Mouse (Mus musculus): Measurements from ENCODE around the gene Rrp36. TPM values are rescaled to one million over a fixed set of nuclear protein-coding genes. Genes with fewer than 3 reads are reported as not detected.

Gene Rrp36
- polyA plus RNA-seq, 1 experiment from 2014 or later, result 52.3 TPM

- H3K4me3 ChIP-seq, result peak overlapping the region; percentile 72
- peak overlapping the region; percentile 85 for H3K4me2 ChIP-seq
- peaks cover 56% of the 10 kb centered on the region for H3K4me1 ChIP-seq (replicated peaks)
- H3K9me3 ChIP-seq, result no peaks in the 10 kb centered on the region
- WGBS, result 72% methylated on average over 20 of the region's 20 CpGs
- H3K36me3 ChIP-seq, result peaks cover 49% of the 10 kb centered on the region
- peak overlapping the region; percentile 97; the same call in 1 of the 2 replicates for H3K27ac ChIP-seq
- ATAC-seq (ENCODE audit: low FRiP score), result no peak
- peak overlapping the region; percentile 95 for H3K9ac ChIP-seq
- H3K27me3 ChIP-seq, result no peaks in the 10 kb centered on the region
Measured at GRCm38 (mm10) chr17:46651755-46652547, 22.2 kb downstream of the Rrp36 start.

GRCm38 (mm10) chr17:46651292-46651691 is 22.9 kb downstream of the Rrp36 start:
- Histone ChIP-seq H3K4me2 (peak overlapping the region; percentile 85), H3K36me3 (peaks cover 42% of the 10 kb centered on the region), H3K27me3 (no peaks in the 10 kb centered on the region), H3K9ac (peak overlapping the region; percentile 95), H3K4me1 (replicated peaks) (peaks cover 62% of the 10 kb centered on the region), H3K27ac (peak overlapping the region; percentile 97), H3K9me3 (no peaks in the 10 kb centered on the region), H3K4me3 (peak overlapping the region; percentile 72)
- WGBS, result 75% methylated on average over 17 of the region's 17 CpGs
- no peak for ATAC-seq (ENCODE audit: low FRiP score)

DNA sequence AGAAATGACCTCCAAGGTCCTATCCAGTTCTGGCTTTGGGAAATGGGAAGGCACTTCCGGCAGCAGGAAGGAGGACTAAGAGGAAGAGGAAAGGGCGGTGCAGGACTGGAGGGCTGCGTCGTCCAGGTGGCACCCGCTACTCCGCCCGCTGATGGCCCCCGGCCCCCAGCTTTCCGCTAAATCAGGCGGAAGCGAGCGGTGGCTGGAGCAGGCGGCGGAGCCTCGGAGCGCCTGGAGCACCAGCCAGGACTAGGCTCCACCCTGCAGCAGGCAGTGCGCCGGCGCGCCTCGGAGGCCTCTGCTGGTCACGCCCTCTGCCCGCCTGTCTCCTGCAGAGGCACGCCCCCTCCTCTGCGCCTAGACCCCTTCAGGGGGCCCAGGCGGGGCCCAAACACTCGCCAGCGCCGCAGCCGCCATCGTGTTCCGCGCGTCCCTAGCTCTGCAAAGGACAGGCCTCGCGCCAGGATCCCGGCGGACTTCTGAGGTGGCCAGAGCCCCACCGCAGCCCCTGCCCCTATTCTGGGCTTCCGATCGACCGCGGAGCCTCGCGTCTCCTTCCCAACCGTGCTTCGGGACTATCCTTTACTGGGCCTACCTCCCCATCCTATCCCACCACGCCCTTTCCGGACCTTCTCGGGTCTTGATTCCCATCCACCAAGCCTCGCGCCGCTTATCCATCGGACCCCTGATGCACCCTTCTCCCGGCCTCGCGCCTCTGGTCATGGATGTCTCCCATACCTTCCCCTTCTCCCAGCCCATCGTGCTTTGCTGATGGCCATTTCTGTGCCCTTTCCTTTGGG is 23.7 kb downstream of the Rrp36 start, which contains the start of gene Cul7:
TSS of gene Cul7 (plus strand) at position 106 of the 800 bp plus-strand sequence.
- no peaks in the 10 kb centered on the region for H3K9me3 ChIP-seq
- peak within 1 kb of the TSS; percentile 95 for H3K9ac ChIP-seq
- H3K27me3 ChIP-seq, result no peaks in the 10 kb centered on the region
- H3K4me2 ChIP-seq, result peak within 1 kb of the TSS; percentile 85
- peak; percentile 92 for ATAC-seq (ENCODE audit: low FRiP score)
- WGBS, result under 1% methylated on average over 55 of the region's 58 CpGs
- H3K4me3 ChIP-seq, result peak within 1 kb of the TSS; percentile 72
- peaks cover 62% of the 10 kb centered on the region for H3K4me1 ChIP-seq (replicated peaks)
- peaks cover 34% of the 10 kb centered on the region for H3K36me3 ChIP-seq
- H3K27ac ChIP-seq, result peak within 1 kb of the TSS; percentile 97

DNA sequence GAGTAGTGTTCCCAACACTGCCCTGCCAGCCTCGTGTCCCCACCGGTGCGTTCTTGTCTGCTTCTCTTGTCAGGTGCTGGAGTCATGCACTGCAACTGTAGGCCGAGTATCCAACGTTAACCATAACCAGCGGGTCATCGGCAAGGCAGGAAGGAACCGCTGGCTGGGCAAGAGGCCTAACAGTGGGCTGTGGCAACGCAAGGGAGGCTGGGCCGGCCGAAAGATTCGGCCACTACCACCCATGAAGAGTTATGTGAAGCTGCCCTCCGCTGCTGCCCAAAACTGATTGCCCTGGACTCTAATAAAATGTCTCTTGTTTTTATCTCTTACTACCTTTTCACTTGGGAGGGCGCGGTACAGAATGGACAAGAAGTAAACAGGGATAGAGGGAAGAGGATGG is 24.3 kb downstream of the Rrp36 start:
- WGBS, result 41% methylated on average over 15 of the region's 15 CpGs
- H3K36me3 ChIP-seq, result peaks cover 30% of the 10 kb centered on the region
- H3K27me3 ChIP-seq, result no peaks in the 10 kb centered on the region
- H3K4me3 ChIP-seq, result peak overlapping the region; percentile 72
- peaks cover 67% of the 10 kb centered on the region for H3K4me1 ChIP-seq (replicated peaks)
- peak overlapping the region; percentile 85 for H3K4me2 ChIP-seq
- H3K27ac ChIP-seq, result peak overlapping the region; percentile 97
- ATAC-seq (ENCODE audit: low FRiP score), result no peak
- H3K9ac ChIP-seq, result peak overlapping the region; percentile 95
- H3K9me3 ChIP-seq, result no peaks in the 10 kb centered on the region

DNA sequence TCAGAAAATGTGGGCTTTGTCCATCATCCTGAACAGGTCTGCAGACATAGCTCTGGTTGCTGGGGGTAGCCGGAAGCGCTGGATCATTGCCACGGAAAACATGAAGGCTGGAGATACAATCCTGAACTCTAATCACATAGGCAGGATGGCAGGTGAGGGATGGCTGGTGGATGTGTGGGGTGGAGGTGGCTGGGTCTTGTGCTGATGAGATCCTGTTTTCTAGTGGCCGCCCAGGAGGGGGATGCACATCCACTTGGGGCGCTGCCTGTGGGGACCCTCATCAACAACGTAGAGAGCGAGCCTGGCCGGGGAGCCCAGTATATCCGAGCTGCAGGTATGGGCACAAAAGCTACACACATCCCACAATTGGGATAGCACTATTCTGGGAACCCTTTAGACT is 25.7 kb downstream of the Rrp36 start:
- no peak for ATAC-seq (ENCODE audit: low FRiP score)
- H3K4me2 ChIP-seq, result no peak overlapping the region
- H3K9ac ChIP-seq, result peak overlapping the region; percentile 31; the same call in 1 of the 2 replicates
- H3K36me3 ChIP-seq, result peaks cover 16% of the 10 kb centered on the region
- H3K4me3 ChIP-seq, result no peak overlapping the region
- H3K27me3 ChIP-seq, result no peaks in the 10 kb centered on the region
- no peak overlapping the region for H3K27ac ChIP-seq
- 88% methylated on average over 9 of the region's 9 CpGs for WGBS
- H3K4me1 ChIP-seq (replicated peaks), result peaks cover 69% of the 10 kb centered on the region
- H3K9me3 ChIP-seq, result no peaks in the 10 kb centered on the region

DNA sequence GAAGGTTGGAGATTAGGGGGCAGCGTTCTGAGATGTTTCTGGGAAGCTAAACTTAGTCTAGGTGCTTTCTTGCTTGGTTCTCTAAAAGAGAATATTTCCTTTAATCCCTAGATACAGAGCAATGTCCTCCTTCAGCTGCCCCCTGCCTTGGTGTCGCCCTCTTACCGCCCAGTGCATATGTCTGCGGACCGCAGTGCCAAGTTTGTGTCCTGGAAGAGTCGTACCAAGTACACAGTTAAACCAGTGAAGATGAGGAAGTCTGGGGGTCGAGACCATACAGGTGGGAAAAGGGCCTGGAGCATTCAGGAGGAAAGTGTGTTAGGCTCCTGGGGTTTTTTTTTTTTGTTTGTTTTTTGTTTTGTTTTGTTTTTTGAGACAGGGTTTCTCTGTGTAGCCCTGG is 26.9 kb downstream of the Rrp36 start:
- H3K9ac ChIP-seq, result peak overlapping the region; percentile 83; the same call in 1 of the 2 replicates
- no peaks in the 10 kb centered on the region for H3K9me3 ChIP-seq
- H3K4me3 ChIP-seq, result peak overlapping the region; percentile 75; the same call in 1 of the 2 replicates
- ATAC-seq (ENCODE audit: low FRiP score), result no peak
- H3K4me2 ChIP-seq, result peak overlapping the region; percentile 88
- WGBS, result 95% methylated on average over 7 of the region's 7 CpGs
- H3K36me3 ChIP-seq, result peaks cover 10% of the 10 kb centered on the region; the same call in 1 of the 2 replicates
- no peaks in the 10 kb centered on the region for H3K27me3 ChIP-seq
- no peak overlapping the region for H3K27ac ChIP-seq
- H3K4me1 ChIP-seq (replicated peaks), result peaks cover 59% of the 10 kb centered on the region

DNA sequence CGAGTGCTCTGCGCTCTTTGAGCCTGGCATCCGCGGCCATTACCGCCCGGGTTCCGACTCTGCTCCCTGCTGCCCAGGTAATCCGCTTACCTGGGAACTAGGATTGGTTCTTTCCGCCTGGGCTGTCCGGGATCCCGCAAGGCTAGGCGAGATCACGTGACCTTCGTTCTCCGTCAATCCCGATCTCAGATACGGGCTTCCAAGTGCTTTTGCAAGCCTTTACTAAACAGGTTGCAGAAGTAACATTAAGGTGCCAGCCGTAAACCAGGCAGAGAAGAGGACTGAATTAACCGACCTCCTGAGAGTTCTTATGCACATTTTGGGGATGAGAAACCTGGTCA is 27.9 kb downstream of the Rrp36 start:
- WGBS, result under 1% methylated on average over 19 of the region's 19 CpGs
- H3K27ac ChIP-seq, result peak overlapping the region; percentile 92
- H3K36me3 ChIP-seq, result peaks cover 20% of the 10 kb centered on the region
- no peak for ATAC-seq (ENCODE audit: low FRiP score)
- H3K9me3 ChIP-seq, result no peaks in the 10 kb centered on the region
- H3K4me2 ChIP-seq, result peak overlapping the region; percentile 88
- H3K4me3 ChIP-seq, result peak overlapping the region; percentile 75
- H3K27me3 ChIP-seq, result no peaks in the 10 kb centered on the region
- H3K9ac ChIP-seq, result peak overlapping the region; percentile 83
- peaks cover 49% of the 10 kb centered on the region for H3K4me1 ChIP-seq (replicated peaks)

- peak within 1 kb of the TSS; percentile 92 for H3K27ac ChIP-seq
- peaks cover 25% of the 10 kb centered on the region for H3K36me3 ChIP-seq
- peaks cover 44% of the 10 kb centered on the region for H3K4me1 ChIP-seq (replicated peaks)
- peak; percentile 66 for ATAC-seq (ENCODE audit: low FRiP score)
- peak within 1 kb of the TSS; percentile 88 for H3K4me2 ChIP-seq
- peak within 1 kb of the TSS; percentile 89 for H3K9ac ChIP-seq
- WGBS, result under 1% methylated on average over 53 of the region's 53 CpGs
- H3K4me3 ChIP-seq, result peak within 1 kb of the TSS; percentile 75
- no peaks in the 10 kb centered on the region for H3K9me3 ChIP-seq
- H3K27me3 ChIP-seq, result no peaks in the 10 kb centered on the region
Measured at GRCm38 (mm10) chr17:46645561-46646321, 28.4 kb downstream of the Rrp36 start, which contains the start of the genes Klc4 and Mrpl2. Gene Klc4 (minus strand): TSS chr17:46646022. Gene Mrpl2 (plus strand): TSS chr17:46646229.

- Histone ChIP-seq H3K4me2 (peak overlapping the region; percentile 88), H3K27ac (peak overlapping the region; percentile 52), H3K9ac (peak overlapping the region; percentile 89), H3K36me3 (peaks cover 33% of the 10 kb centered on the region), H3K4me1 (replicated peaks) (peaks cover 39% of the 10 kb centered on the region), H3K4me3 (peak overlapping the region; percentile 75), H3K9me3 (no peaks in the 10 kb centered on the region), H3K27me3 (no peaks in the 10 kb centered on the region)
- peak; percentile 5; the same call in 1 of the 2 replicates for ATAC-seq (ENCODE audit: low FRiP score)
- 16% methylated on average over 11 of the region's 11 CpGs for WGBS
Measured at GRCm38 (mm10) chr17:46644916-46645475, 29.2 kb downstream of the Rrp36 start.

DNA sequence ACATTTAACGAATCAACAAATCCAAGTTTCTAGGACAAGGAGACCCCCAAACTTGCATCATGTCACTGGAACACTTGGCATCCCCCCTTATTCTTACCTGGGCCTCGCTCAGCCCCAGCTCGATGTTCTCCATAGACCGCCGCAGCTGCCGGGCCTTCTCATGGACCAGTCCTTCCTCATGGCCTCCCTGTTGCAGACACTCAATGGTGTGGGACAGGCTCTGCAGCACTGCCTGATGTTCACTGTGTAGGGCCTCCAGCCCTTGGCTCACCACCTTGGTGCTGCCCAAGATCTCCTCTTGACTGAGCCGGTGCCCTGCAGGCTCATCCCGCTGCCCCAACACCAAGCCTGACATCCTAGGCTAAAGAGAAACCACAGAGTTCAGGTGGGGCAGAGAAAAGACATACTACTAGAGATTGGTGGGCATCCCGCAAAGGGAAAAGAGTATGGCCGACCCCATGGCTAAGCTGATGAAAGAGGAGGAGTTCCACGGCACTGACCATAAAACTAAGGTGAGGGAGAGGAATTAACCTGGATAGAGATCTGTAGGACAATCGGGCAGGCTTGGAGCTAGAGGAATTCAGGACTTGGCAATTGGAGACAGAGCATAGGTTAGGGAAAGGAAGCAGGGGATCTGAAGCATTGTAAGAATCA is 29.9 kb downstream of the Rrp36 start:
- H3K9ac ChIP-seq, result peak overlapping the region; percentile 89
- no peak for ATAC-seq (ENCODE audit: low FRiP score)
- no peaks in the 10 kb centered on the region for H3K9me3 ChIP-seq
- no peak overlapping the region for H3K27ac ChIP-seq
- no peaks in the 10 kb centered on the region for H3K27me3 ChIP-seq
- 93% methylated on average over 12 of the region's 12 CpGs for WGBS
- H3K4me1 ChIP-seq (replicated peaks), result peaks cover 32% of the 10 kb centered on the region
- peak overlapping the region; percentile 75 for H3K4me3 ChIP-seq
- peaks cover 40% of the 10 kb centered on the region for H3K36me3 ChIP-seq
- H3K4me2 ChIP-seq, result peak overlapping the region; percentile 88

DNA sequence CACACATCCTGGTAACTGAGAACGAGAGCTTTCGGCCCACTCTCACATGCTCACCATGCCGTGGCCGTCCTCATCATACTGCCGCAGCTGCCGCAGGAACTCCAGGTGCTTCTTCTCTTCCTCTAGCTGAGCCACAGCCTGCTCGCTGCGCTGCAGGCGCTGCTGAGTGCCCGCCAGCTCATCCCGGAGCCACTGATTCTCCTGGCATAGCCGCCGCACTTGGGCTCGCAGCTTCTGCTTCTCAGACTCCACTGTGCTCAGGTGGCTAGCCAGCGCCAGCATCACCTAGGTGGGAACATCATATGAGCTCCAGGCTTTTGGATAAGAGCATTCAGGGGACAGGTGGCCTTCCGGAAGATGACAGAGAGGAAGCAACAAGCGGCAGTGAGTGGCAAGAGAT is 32.1 kb downstream of the Rrp36 start:
- H3K36me3 ChIP-seq, result peaks cover 44% of the 10 kb centered on the region
- no peak overlapping the region for H3K27ac ChIP-seq
- H3K27me3 ChIP-seq, result no peaks in the 10 kb centered on the region
- no peaks in the 10 kb centered on the region for H3K9me3 ChIP-seq
- no peak overlapping the region for H3K9ac ChIP-seq
- peaks cover 31% of the 10 kb centered on the region for H3K4me1 ChIP-seq (replicated peaks)
- no peak for ATAC-seq (ENCODE audit: low FRiP score)
- no peak overlapping the region for H3K4me3 ChIP-seq
- WGBS, result 91% methylated on average over 17 of the region's 17 CpGs
- H3K4me2 ChIP-seq, result no peak overlapping the region
